ENCODE assay signal across 10 mouse cellular contexts in the genomic region with DNA sequence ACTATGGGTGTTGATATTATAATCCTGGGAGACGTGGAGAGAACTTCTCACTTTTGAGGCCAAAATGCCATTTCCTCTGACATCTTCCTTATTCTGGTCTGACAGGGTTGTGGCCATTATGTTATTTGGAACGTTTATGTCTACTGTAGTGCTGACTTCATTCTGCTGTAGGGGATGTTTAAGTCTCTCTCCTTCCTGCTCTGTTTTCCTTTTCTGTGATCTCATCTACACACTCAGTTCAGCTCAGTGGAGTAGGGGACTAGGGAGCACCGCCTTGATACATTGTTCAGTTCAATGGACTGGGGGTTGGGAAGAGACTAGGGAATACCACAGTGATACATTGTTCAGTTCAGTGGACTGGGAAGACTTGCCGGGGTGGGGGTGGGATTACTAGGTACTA. TPM values are rescaled to one million over a fixed set of nuclear protein-coding genes. Genes with fewer than 3 reads are reported as not detected.
A peak's percentile ranks its signal among the peaks of the same experiment; 100 is the strongest.
DNase-seq lines count a peak whose midpoint lies in the region; ATAC-seq and TF ChIP-seq lines count a peak whose summit lies in the region.
"Had no signal": no experiment of that assay in that cellular context is flagged by ENCODE, and none has a peak within 500 bp of the region (broad histone marks: within the 10 kb centered on the region; RNA-seq: fewer than 3 reads in every experiment).

No protein-coding gene starts in this region.

- ATAC-seq in kidney, postnatal 0 days (replicated peaks; ENCODE audit: low FRiP score, low read depth): no peak
- peak; percentile 27 for ATAC-seq in megakaryocyte progenitor cell, adult 5-6 weeks (replicated peaks; ENCODE audit: poor library complexity)

- H3K4me1 ChIP-seq in cerebellum, adult 2 months (ENCODE audit: control insufficient read depth, insufficient read depth, low read length): peaks cover 24% of the 10 kb centered on the region
- H3K4me1 ChIP-seq in kidney, postnatal 0 days (replicated peaks; ENCODE audit: insufficient read depth, low read length): peaks cover 6% of the 10 kb centered on the region

- H3K4me2 ChIP-seq in kidney, postnatal 0 days (ENCODE audit: low read length): no peak overlapping the region

- no peak for TF ChIP-seq POLR2A in cerebellum, adult 2 months (IDR thresholded peaks at IDR 0.05; ENCODE audit: borderline replicate concordance, insufficient read depth, low read length)
- no peak for TF ChIP-seq POLR2A in brain, embryonic 14.5 days (IDR thresholded peaks at IDR 0.05; ENCODE audit: borderline replicate concordance, extremely low read depth, insufficient read depth, insufficient read length, poor library complexity, severe bottlenecking)

- no peak overlapping the region for H3K4me3 ChIP-seq in cerebellum, adult 2 months (replicated peaks; ENCODE audit: insufficient read depth, low read depth, low read length)
- H3K4me3 ChIP-seq in kidney, postnatal 0 days (replicated peaks; ENCODE audit: low read depth, low read length): no peak overlapping the region
- H3K4me3 ChIP-seq: myocyte had no signal

- H3K36me3 ChIP-seq in kidney, postnatal 0 days (ENCODE audit: insufficient read depth, low read length): no peaks in the 10 kb centered on the region

- H3K9ac ChIP-seq in kidney, postnatal 0 days (ENCODE audit: low read depth, low read length): no peak overlapping the region

- WGBS in cerebellum, adult 2 months: 18% methylated on average over 4 of the region's 4 CpGs
- WGBS in kidney, postnatal 0 days: 49% methylated on average over 4 of the region's 4 CpGs

- no peak for TF ChIP-seq CTCF in cerebellum, adult 2 months (IDR thresholded peaks at IDR 0.05; ENCODE audit: borderline replicate concordance, insufficient read depth, low read depth, low read length)
- no peak for TF ChIP-seq CTCF in kidney, postnatal 0 days (IDR thresholded peaks at IDR 0.05; ENCODE audit: low read depth)
- no peak for TF ChIP-seq CTCF in brain, embryonic 14.5 days (IDR thresholded peaks at IDR 0.05; ENCODE audit: borderline replicate concordance, extremely low read depth, insufficient read depth, insufficient read length)

- DNase-seq in cerebellum, adult 2 months: no peak
- no peak for DNase-seq in cerebellum, adult 9-11 months
- peak; percentile 31 for DNase-seq in kidney, postnatal 0 days (ENCODE audit: low spot score)
- no peak for DNase-seq in kidney, postnatal 25 days
- DNase-seq in brain, embryonic 14.5 days (ENCODE audit: low read depth): peak; percentile 43
- DNase-seq in gastrocnemius, adult 18-20 months (ENCODE audit: low spot score): no peak
- DNase-seq in layer of hippocampus, adult 9-10 months (ENCODE audit: low spot score): no peak
- DNase-seq: adrenal gland, postnatal 14 days had no signal

- peak overlapping the region; percentile 50; the same call in 1 of the 2 replicates for H3K27ac ChIP-seq in cerebellum, adult 2 months (ENCODE audit: insufficient read depth, low read length)
- H3K27ac ChIP-seq in kidney, postnatal 0 days: no peak overlapping the region

- no peaks in the 10 kb centered on the region for H3K27me3 ChIP-seq in cerebellum, adult 2 months (ENCODE audit: control insufficient read depth, insufficient read depth, low read length)
- no peaks in the 10 kb centered on the region for H3K27me3 ChIP-seq in kidney, postnatal 0 days (ENCODE audit: insufficient read depth, low read length)

- no peaks in the 10 kb centered on the region for H3K9me3 ChIP-seq in kidney, postnatal 0 days (replicated peaks; ENCODE audit: low read length)

RNA-seq across cellular contexts. Expression of gene Cdk17, which starts 7.4 kb away (rescaled TPM):
- polyA plus RNA-seq in cerebellum, adult 2 months (2012; rRNA removed): 63.1 and 79.1 TPM in 2 replicates
- polyA plus RNA-seq in kidney, postnatal 0 days (2015; fragmentation: Nextera tagmentation; extraction: Ambion mirVana): 13.9 and 16.4 TPM in 2 replicates
- polyA plus RNA-seq in brain, embryonic 14.5 days (2012; rRNA removed): 64.3 and 70.5 TPM in 2 replicates
- total RNA-seq in megakaryocyte progenitor cell, adult 5-6 weeks (2015): 36.8 and 43.6 TPM in 2 replicates
- total RNA-seq in megakaryocyte progenitor cell, adult 5-6 weeks (2017): 37.6 and 44.9 TPM in 2 replicates
- 1 to 10 TPM; 4.0 to 8.0 TPM for total RNA-seq in gastrocnemius, adult 18-20 months (2021)

Comparison
In these comparisons a context has a peak if more than half of its experiments do, and no peak if none do; other contexts are left out.
1. DNase-seq: peak in kidney, postnatal 0 days (single experiment) and brain, embryonic 14.5 days (single experiment); none in cerebellum, adult 2 months (0 of 2), cerebellum, adult 9-11 months (single experiment), kidney, postnatal 25 days (0 of 2), gastrocnemius, adult 18-20 months (single experiment) and layer of hippocampus, adult 9-10 months (single experiment).